Mouse (Mus musculus) stomach, embryonic 16.5 days (tissue): ENCODE data around the gene Habp2. TPM values are rescaled to one million over a fixed set of nuclear protein-coding genes. Genes with fewer than 3 reads are reported as not detected.

ENCODE experiments used
- ATAC-seq: fragments of 200-750 bp; cut with Nextera tagmentation; 2 replicates; pipeline ENCODE4 v1.8.0; 2017; ENCODE audit warnings: moderate number of reproducible peaks, moderate TSS enrichment; ENCODE audit not compliant: insufficient read depth, low FRiP score
- H3K27ac ChIP-seq: fragments of 300-500 bp; sonication (generic); 2 replicates; pipeline ENCODE4 v1.5.1; 2014; ENCODE audit warnings: low read length
- H3K27me3 ChIP-seq: fragments of 300-500 bp; sonication (generic); 2 replicates; pipeline ENCODE4 v1.6.1; 2014; ENCODE audit warnings: low read length, control low read depth, mixed read lengths; ENCODE audit not compliant: control insufficient read depth, insufficient read depth
- H3K36me3 ChIP-seq: fragments of 300-500 bp; sonication (generic); 2 replicates; pipeline ENCODE4 v1.6.1; 2014; ENCODE audit warnings: low read length; ENCODE audit not compliant: control insufficient read depth, insufficient read depth
- H3K4me1 ChIP-seq: fragments of 300-500 bp; sonication (generic); 2 replicates; pipeline ENCODE4 v1.6.1; 2014; ENCODE audit warnings: low read length, control low read depth, mixed read lengths; ENCODE audit not compliant: control insufficient read depth, insufficient read depth
- H3K4me2 ChIP-seq: fragments of 300-500 bp; sonication (generic); 2 replicates; pipeline ENCODE4 v1.6.1; 2014; ENCODE audit warnings: low read depth, low read length, mixed read lengths
- H3K4me3 ChIP-seq: fragments of 300-500 bp; sonication (generic); replicated peaks from 2 replicates; pipeline ENCODE4 v1.5.1; 2014; ENCODE audit warnings: mild to moderate bottlenecking, low read length
- H3K9ac ChIP-seq: fragments of 300-500 bp; sonication (generic); 2 replicates; pipeline ENCODE4 v1.6.1; 2014; ENCODE audit warnings: low read length
- H3K9me3 ChIP-seq: fragments of 300-500 bp; sonication (generic); replicated peaks from 2 replicates; pipeline ENCODE4 v1.6.1; 2016; ENCODE audit warnings: low read length, control low read depth; ENCODE audit not compliant: control insufficient read depth
- WGBS: fragments of 180-500 bp; shearing (Covaris S2); extraction: QIAGEN DNeasy Blood & Tissue Kit; methylation state at CpG from one replicate; pipeline ENCODE4 v1.1.7; 2014; 5-methylcytosine and 5-hydroxymethylcytosine counted together
- polyA plus RNA-seq: library from polyadenylated mRNA; unstranded; fragments of >200 nt; fragmentation: Nextera tagmentation; extraction: Ambion mirVana; gene quantifications from 2 replicates; pipeline ENCODE4 v1.2.1, GENCODE M21; 2015

Gene Habp2
- polyA plus RNA-seq, 1 experiment from 2014 or later: 34.5 TPM

- H3K4me3 ChIP-seq: no peak overlapping the region
- H3K27me3 ChIP-seq: no peaks in the 10 kb centered on the region
- 36% methylated on average over 15 of the region's 15 CpGs for WGBS
- peak; percentile 61; the same call in 1 of the 2 replicates for ATAC-seq
- H3K4me2 ChIP-seq: peak overlapping the region; percentile 14; the same call in 1 of the 2 replicates
- no peaks in the 10 kb centered on the region for H3K9me3 ChIP-seq
- no peak overlapping the region for H3K9ac ChIP-seq
- peaks cover 18% of the 10 kb centered on the region; the same call in 1 of the 2 replicates for H3K4me1 ChIP-seq
- peak overlapping the region; percentile 63 for H3K27ac ChIP-seq
- H3K36me3 ChIP-seq: no peaks in the 10 kb centered on the region
These were observed 77.0 kb downstream of the Habp2 start for GRCm38 (mm10) chr19:56363721-56364460.

- Histone ChIP-seq H3K27me3 (no peaks in the 10 kb centered on the region), H3K4me3 (no peak overlapping the region), H3K36me3 (no peaks in the 10 kb centered on the region), H3K4me1 (peaks cover 18% of the 10 kb centered on the region; the same call in 1 of the 2 replicates), H3K9ac (no peak overlapping the region), H3K4me2 (peak overlapping the region; percentile 14; the same call in 1 of the 2 replicates), H3K9me3 (no peaks in the 10 kb centered on the region), H3K27ac (peak overlapping the region; percentile 63)
- ATAC-seq: peak; percentile 63
- WGBS: 44% methylated on average over 8 of the region's 8 CpGs
These were observed 77.6 kb downstream of the Habp2 start for GRCm38 (mm10) chr19:56364563-56364962.

GRCm38 (mm10) chr19:56366168-56366567, 79.2 kb downstream of the Habp2 start:
- Histone ChIP-seq H3K27me3 (no peaks in the 10 kb centered on the region), H3K27ac (peak overlapping the region; percentile 70), H3K9me3 (no peaks in the 10 kb centered on the region), H3K9ac (no peak overlapping the region), H3K4me3 (no peak overlapping the region), H3K4me2 (no peak overlapping the region), H3K4me1 (peaks cover 18% of the 10 kb centered on the region; the same call in 1 of the 2 replicates), H3K36me3 (no peaks in the 10 kb centered on the region)
- WGBS: 71% methylated on average over 11 of the region's 11 CpGs
- no peak for ATAC-seq

- peak overlapping the region; percentile 70 for H3K27ac ChIP-seq
- no peak overlapping the region for H3K4me2 ChIP-seq
These were observed 79.7 kb downstream of the Habp2 start for GRCm38 (mm10) chr19:56366625-56367024.

GRCm38 (mm10) chr19:56367778-56368177, 80.8 kb downstream of the Habp2 start:
- no peak overlapping the region for H3K4me2 ChIP-seq
- WGBS: 58% methylated on average over 7 of the region's 7 CpGs
- no peak overlapping the region for H3K4me3 ChIP-seq
- peak; percentile 15; the same call in 1 of the 2 replicates for ATAC-seq
- H3K9ac ChIP-seq: no peak overlapping the region
- peak overlapping the region; percentile 4; the same call in 1 of the 2 replicates for H3K27ac ChIP-seq
- no peaks in the 10 kb centered on the region for H3K9me3 ChIP-seq
- H3K36me3 ChIP-seq: no peaks in the 10 kb centered on the region
- peaks cover 18% of the 10 kb centered on the region; the same call in 1 of the 2 replicates for H3K4me1 ChIP-seq
- no peaks in the 10 kb centered on the region for H3K27me3 ChIP-seq

More at GRCm38 (mm10) chr19:56366625-56367024, 79.7 kb downstream of the Habp2 start:
- 65% methylated on average over 9 of the region's 9 CpGs for WGBS
- ATAC-seq: no peak
- H3K9ac ChIP-seq: no peak overlapping the region
- no peaks in the 10 kb centered on the region for H3K36me3 ChIP-seq
- peaks cover 18% of the 10 kb centered on the region; the same call in 1 of the 2 replicates for H3K4me1 ChIP-seq
- no peaks in the 10 kb centered on the region for H3K27me3 ChIP-seq
- H3K9me3 ChIP-seq: no peaks in the 10 kb centered on the region
- H3K4me3 ChIP-seq: no peak overlapping the region

GRCm38 (mm10) chr19:56368912-56369311, 82.0 kb downstream of the Habp2 start:
- Histone ChIP-seq H3K4me3 (no peak overlapping the region), H3K36me3 (no peaks in the 10 kb centered on the region), H3K27me3 (no peaks in the 10 kb centered on the region), H3K4me2 (no peak overlapping the region), H3K27ac (no peak overlapping the region), H3K9me3 (no peaks in the 10 kb centered on the region), H3K4me1 (peaks cover 13% of the 10 kb centered on the region; the same call in 1 of the 2 replicates), H3K9ac (no peak overlapping the region)
- WGBS: 82% methylated on average over 7 of the region's 7 CpGs
- no peak for ATAC-seq

Other genes with a start within 250 kb of the Habp2 start
- gene Nrap, start 102.9 kb downstream of the Habp2 start, polyA plus RNA-seq: 0.35 and 2.6 TPM in 2 replicates
- 27.3 and 29.3 TPM in 2 replicates for gene Casp7, start 110.0 kb downstream of the Habp2 start, polyA plus RNA-seq
- gene Plekhs1, start 174.5 kb downstream of the Habp2 start, polyA plus RNA-seq: 1.1 and 1.3 TPM in 2 replicates